Mouse (Mus musculus): ENCODE results near the gene Rbm38. TPM values are rescaled to one million over a fixed set of nuclear protein-coding genes. Genes with fewer than 3 reads are reported as not detected.

Gene Rbm38
- total RNA-seq, 4 experiments from 2014 or later: 143 to 197 (median 166) TPM

GRCm38 (mm10) chr2:173014741-173015287, 5.5 kb upstream of the Rbm38 start:
- no peak for DNase-seq (ENCODE audit: low spot score)

- no peak for DNase-seq (ENCODE audit: low spot score)
These were observed 2.4 kb upstream of the Rbm38 start for GRCm38 (mm10) chr2:173017940-173018339.

GRCm38 (mm10) chr2:173018618-173019017, 1.7 kb upstream of the Rbm38 start:
- peak; percentile 62 for DNase-seq (ENCODE audit: low spot score)

GRCm38 (mm10) chr2:173019322-173019721, 976 bp upstream of the Rbm38 start:
- no peak for DNase-seq (ENCODE audit: low spot score)

GRCm38 (mm10) chr2:173019790-173020189, 508 bp upstream of the Rbm38 start:
- DNase-seq (ENCODE audit: low spot score): peak; percentile 86

GRCm38 (mm10) chr2:173021633-173022055, 1.3 kb downstream of the Rbm38 start:
- DNase-seq (ENCODE audit: low spot score): peak; percentile 93

GRCm38 (mm10) chr2:173022056-173022681, 1.9 kb downstream of the Rbm38 start:
- no peak for DNase-seq (ENCODE audit: low spot score)

GRCm38 (mm10) chr2:173022813-173023212, 2.5 kb downstream of the Rbm38 start:
- peak; percentile 68 for DNase-seq (ENCODE audit: low spot score)

- no peak for DNase-seq (ENCODE audit: low spot score)
These were observed 3.1 kb downstream of the Rbm38 start for GRCm38 (mm10) chr2:173023371-173023851.

GRCm38 (mm10) chr2:173023966-173024365, 3.7 kb downstream of the Rbm38 start:
- no peak for DNase-seq (ENCODE audit: low spot score)

GRCm38 (mm10) chr2:173024392-173024791, 4.1 kb downstream of the Rbm38 start:
- no peak for DNase-seq (ENCODE audit: low spot score)

GRCm38 (mm10) chr2:173024938-173025337, 4.6 kb downstream of the Rbm38 start:
- DNase-seq (ENCODE audit: low spot score): no peak

GRCm38 (mm10) chr2:173026286-173026685, 6.0 kb downstream of the Rbm38 start:
- no peak for DNase-seq (ENCODE audit: low spot score)

GRCm38 (mm10) chr2:173026688-173027131, 6.4 kb downstream of the Rbm38 start:
- no peak for DNase-seq (ENCODE audit: low spot score)

GRCm38 (mm10) chr2:173027169-173027823, 7.0 kb downstream of the Rbm38 start:
- no peak for DNase-seq (ENCODE audit: low spot score)

GRCm38 (mm10) chr2:173027824-173028495, 7.7 kb downstream of the Rbm38 start:
- DNase-seq (ENCODE audit: low spot score): no peak

GRCm38 (mm10) chr2:173028508-173029031, 8.3 kb downstream of the Rbm38 start:
- DNase-seq (ENCODE audit: low spot score): no peak

GRCm38 (mm10) chr2:173030591-173031338, 10.5 kb downstream of the Rbm38 start:
- DNase-seq (ENCODE audit: low spot score): no peak

GRCm38 (mm10) chr2:173033531-173033930, 13.2 kb downstream of the Rbm38 start:
- DNase-seq (ENCODE audit: low spot score): no peak

- DNase-seq (ENCODE audit: low spot score): no peak
These were observed 14.7 kb downstream of the Rbm38 start for GRCm38 (mm10) chr2:173034998-173035397.

GRCm38 (mm10) chr2:173035653-173036052, 15.4 kb downstream of the Rbm38 start:
- no peak for DNase-seq (ENCODE audit: low spot score)
